Mouse (Mus musculus) bone marrow macrophage, adult 2 months (primary cell): ENCODE measurements at regions not wholly inside any gene's neighbourhood (a gene's known extent, or its start where the extent isn't known, plus 50 kb on each side); places are given as distances from the start of the nearest gene placed in this dataset.

Source experiments
- CTCF ChIP-seq: IDR thresholded peaks from 2 replicates; pipeline ENCODE4 v1.5.1; 2012; ENCODE audit warnings: low read depth, mild to moderate bottlenecking, low read length, moderate library complexity
- POLR2A ChIP-seq: IDR thresholded peaks from 2 replicates; pipeline ENCODE4 v1.6.1; 2012; ENCODE audit warnings: mild to moderate bottlenecking, low read depth, low read length, borderline replicate concordance

DNA sequence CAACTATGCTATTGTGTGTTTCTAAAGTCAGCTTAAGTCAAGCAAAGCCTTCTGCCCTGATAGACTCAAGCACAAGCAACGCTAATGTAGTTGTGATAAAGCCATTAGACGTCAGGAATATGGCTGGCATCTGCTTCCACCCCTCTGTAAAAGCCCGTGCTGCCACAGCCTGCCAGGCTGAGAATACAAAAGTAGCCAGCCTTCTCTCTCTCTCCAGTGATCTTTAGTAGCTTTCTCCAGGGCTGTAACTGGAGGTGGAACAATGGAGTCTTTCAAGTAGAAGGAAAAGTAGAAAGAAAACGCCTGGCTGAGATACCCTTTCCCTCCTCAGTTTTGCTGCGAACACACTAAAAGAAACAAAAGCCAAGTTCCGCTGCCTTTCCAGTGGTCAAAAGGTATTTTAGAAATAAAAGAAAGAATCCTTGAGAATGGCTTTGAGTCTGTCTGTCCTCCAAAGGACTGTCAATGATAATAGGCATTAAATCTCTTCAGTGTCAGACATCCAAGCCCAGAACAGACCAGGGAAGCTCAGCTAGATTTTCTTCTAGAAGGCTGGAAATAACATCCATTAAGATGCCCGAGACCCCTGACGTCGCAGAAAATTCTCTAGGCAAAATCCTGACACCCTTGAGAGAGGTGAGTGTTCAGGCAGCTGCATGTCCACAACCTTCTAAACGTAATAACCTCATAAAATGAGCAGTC is 106.2 kb upstream of the Zfand5 start:
- TF ChIP-seq POLR2A (no peak), CTCF (no peak)
